Mouse (Mus musculus): ENCODE data around the gene Zfp853.

Gene Zfp853

GRCm38 (mm10) chr5:143294862-143295261 is 1.4 kb upstream of the Zfp853 start:
- DNase-seq (ENCODE audit: low read depth, low spot score) = no peak

GRCm38 (mm10) chr5:143292879-143293278 is 544 bp downstream of the Zfp853 start:
- DNase-seq (ENCODE audit: low read depth, low spot score) = no peak

DNA sequence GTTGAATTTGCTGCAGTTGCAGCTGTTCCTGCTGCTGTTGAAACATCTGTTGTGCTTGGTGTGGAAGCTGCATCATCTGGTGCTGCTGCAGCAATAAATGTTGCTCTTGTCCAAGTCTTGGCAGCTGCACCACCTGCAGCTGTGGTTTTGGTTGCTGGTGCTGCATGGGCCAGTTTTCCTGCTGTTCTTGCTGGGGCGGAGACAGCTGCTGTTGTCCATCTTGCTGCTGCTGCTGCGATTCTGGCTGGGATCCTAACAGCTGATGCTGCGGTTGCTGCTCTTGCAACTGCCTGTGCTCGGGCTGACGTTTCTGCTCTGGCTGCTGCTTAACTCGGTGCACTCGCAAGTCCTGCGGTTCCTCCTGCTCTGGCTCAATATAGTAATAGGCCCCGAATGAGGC is 4.1 kb downstream of the Zfp853 start:
- no peak for DNase-seq (ENCODE audit: low read depth, low spot score)

DNA sequence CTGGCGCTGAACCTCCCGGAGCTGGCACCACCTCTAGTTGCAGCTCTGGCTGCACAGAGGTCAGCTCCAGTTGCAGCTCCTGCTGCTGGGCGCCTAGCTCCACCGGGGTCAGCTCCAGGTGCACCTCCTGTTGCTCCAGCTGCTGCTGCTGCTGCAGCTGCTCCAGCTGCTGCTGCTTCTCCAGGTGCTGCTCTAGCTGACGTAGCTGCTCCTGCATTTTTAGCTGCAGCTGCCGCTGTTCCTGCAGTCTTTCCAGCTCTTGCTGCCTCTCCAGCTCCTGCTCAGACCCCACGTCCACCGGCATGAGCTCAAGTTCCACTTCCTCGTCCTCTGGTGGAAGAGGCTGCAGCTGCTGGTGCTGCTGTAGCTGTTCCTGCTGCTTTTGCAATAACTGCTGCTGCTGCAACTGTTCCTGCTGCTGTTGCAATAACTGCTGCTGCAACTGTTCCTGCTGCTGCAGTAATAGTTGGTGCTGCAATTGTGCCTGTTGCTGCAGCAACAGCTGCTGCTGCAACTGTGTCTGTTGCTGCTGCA is 5.0 kb downstream of the Zfp853 start:
- no peak for DNase-seq (ENCODE audit: low read depth, low spot score)

GRCm38 (mm10) chr5:143287774-143288328 is 5.6 kb downstream of the Zfp853 start:
- no peak for DNase-seq (ENCODE audit: low read depth, low spot score)

DNA sequence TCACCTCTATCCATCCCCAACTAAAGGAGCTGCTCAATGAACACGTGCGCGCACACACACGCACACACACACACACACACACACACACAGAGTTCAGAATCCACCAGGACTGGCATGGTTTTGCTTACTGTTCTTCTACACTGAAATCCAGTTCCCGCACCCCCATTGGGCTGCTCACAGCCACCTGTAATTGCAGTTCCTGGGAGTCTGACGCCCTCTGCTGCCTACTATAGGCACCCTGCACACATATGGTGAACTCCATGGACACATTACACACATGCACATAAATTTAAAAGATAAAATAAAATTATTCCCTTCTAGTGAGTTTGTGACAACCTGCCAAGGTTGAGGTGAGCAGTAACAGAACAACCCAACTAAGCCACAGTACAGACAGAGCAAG is 8.7 kb downstream of the Zfp853 start:
- DNase-seq (ENCODE audit: low read depth, low spot score) = no peak

- DNase-seq (ENCODE audit: low read depth, low spot score) = no peak
Measured at GRCm38 (mm10) chr5:143279247-143279646, 14.2 kb downstream of the Zfp853 start.

DNA sequence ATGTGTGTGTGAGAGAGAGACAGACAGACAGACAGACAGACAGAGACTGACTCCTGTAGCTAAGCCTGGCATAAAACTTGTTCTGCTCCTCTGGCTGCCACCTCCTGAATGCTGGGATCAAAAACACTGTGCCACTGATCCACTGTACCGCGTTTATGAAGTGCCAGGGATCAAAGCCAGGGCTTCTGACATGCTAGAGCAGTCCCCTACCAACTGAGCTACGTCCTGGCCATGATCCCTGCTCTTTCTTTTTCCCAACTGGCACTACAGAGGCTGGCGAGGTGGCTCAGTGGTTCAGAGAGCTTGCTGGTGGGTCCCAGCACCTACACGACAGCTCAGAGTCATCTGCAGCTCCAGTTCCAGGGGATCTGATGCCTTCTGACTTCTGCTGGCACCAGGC is 17.7 kb downstream of the Zfp853 start:
- no peak for DNase-seq (ENCODE audit: low read depth, low spot score)

- no peak for DNase-seq (ENCODE audit: low read depth, low spot score)
Measured at GRCm38 (mm10) chr5:143272540-143273330, 20.7 kb downstream of the Zfp853 start.

GRCm38 (mm10) chr5:143272108-143272507 is 21.3 kb downstream of the Zfp853 start:
- no peak for DNase-seq (ENCODE audit: low read depth, low spot score)

DNA sequence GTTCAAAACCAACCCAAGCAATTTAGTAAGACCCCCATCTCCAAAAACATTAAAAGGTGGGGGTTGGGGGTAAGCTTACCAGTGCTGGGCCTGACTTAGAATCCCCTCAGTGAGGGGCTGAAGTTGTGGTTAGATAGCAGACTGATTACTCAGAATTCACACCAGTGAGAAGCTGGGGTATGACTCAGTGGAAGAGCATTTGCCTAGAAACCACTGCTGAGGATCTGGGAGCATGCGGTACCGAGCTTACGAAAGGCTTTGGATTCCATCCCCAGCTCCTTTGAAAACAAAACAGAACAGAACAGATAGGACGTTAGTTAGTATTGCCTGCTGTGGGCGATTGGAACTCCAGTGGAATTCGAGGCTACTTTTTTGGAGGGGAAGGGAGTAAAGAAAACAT is 21.8 kb downstream of the Zfp853 start:
- peak; percentile 98 for DNase-seq (ENCODE audit: low read depth, low spot score)

- DNase-seq (ENCODE audit: low read depth, low spot score) = no peak
Measured at GRCm38 (mm10) chr5:143270151-143270519, 23.3 kb downstream of the Zfp853 start.

- DNase-seq (ENCODE audit: low read depth, low spot score) = peak; percentile 65
Measured at GRCm38 (mm10) chr5:143269363-143270150, 23.9 kb downstream of the Zfp853 start, which contains the start of gene Zfp316. Gene Zfp316 (minus strand): TSS chr5:143270022.

- DNase-seq (ENCODE audit: low read depth, low spot score) = no peak
Measured at GRCm38 (mm10) chr5:143268985-143269362, 24.4 kb downstream of the Zfp853 start.

GRCm38 (mm10) chr5:143266794-143267193 is 26.6 kb downstream of the Zfp853 start:
- no peak for DNase-seq (ENCODE audit: low read depth, low spot score)

- DNase-seq (ENCODE audit: low read depth, low spot score) = no peak
Measured at GRCm38 (mm10) chr5:143265409-143265808, 28.0 kb downstream of the Zfp853 start.

- peak; percentile 55 for DNase-seq (ENCODE audit: low read depth, low spot score)
Measured at GRCm38 (mm10) chr5:143264689-143265088, 28.7 kb downstream of the Zfp853 start.

DNA sequence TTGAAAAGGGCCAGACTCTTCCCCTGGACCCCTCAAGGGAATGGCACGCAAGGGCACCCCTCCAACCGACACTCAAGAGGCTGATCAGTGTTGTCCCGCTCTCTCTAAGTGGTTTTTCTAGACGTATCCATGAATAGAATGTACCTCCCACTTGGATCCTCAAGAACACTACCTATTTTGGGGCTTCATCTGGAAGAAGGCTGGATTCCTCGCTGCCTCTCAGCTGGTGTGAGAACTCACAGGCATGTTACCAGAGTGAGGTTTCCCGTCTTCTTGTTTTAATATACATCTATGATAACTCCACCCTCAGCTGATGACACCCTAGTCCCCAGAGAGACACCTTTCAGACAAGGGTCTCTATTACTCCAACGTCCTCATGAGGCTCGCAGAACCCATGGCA is 31.8 kb downstream of the Zfp853 start:
- DNase-seq (ENCODE audit: low read depth, low spot score) = no peak

- DNase-seq (ENCODE audit: low read depth, low spot score) = no peak
Measured at GRCm38 (mm10) chr5:143255802-143256201, 37.6 kb downstream of the Zfp853 start.

DNA sequence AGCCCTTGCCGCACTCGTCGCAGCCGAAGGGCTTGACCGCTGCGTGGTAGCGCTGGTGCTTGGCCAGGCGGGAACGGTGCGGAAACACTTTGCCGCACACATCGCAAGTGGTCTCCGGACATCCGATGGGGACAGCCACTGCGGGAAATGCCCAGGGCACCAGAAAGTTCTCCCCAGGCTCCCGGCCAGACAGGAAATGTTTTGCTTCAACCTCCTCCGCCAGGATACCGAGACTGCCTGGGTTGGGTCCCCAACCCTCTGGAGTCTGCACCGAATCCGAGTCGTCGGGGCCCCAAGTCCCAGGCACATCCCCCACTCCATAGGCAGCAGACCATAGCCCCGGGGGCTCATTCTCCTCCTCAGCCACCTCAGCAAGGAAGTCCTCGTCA is 38.3 kb downstream of the Zfp853 start:
- DNase-seq (ENCODE audit: low read depth, low spot score) = no peak

GRCm38 (mm10) chr5:143254487-143255130 is 38.8 kb downstream of the Zfp853 start:
- DNase-seq (ENCODE audit: low read depth, low spot score) = no peak

All from 3T3-L1 (cell line).